Mouse (Mus musculus) ES-Bruce4 (cell line): ENCODE results near the gene Hspb9.

Experiments
- CTCF ChIP-seq: IDR thresholded peaks from one replicate; pipeline ENCODE4 v1.8.1; 2011; ENCODE audit warnings: low read depth, low read length
- EP300 ChIP-seq: IDR thresholded peaks from 2 replicates; pipeline ENCODE4 v1.6.1; 2011; ENCODE audit warnings: low read depth, low read length; ENCODE audit not compliant: insufficient read depth
- POLR2A ChIP-seq: IDR thresholded peaks from one replicate; pipeline ENCODE4 v1.8.1; 2011; ENCODE audit warnings: low read length; ENCODE audit not compliant: insufficient read depth

DNA sequence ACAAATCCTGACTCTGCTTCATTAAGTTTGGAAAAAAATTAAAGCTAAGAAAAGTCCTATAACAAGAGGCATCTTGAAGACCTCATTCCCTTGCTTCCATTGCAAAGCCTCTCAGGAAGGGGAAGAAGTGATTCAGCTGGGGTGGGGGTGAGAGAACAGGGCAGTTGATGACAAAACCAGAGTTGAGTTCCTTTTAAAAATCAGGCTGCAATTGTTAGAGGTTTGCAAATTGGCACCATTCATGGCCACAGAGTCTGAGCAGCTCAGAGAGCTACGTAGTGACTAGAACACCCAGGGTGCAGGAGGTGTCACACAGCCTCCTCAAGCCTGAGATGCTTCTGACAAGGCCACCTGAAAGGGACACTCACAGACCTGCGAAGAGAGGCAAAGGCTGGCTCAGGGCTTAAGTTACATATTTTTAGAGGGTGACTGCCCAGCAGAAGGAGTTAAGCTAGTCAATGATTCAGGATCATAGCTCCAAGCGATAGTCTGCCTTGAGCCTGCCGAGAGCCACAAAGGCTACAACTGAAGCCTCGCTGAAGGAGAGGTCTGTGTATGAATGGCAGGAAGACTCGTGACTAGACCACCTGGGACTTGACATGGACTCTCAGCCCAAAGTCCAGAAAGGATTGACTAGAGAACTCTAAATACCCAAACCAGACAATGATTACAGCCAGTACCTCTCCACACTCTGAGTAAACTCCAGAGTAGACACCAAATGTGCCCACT, 17.0 kb downstream of the Hspb9 start:
- TF ChIP-seq EP300 (no peak), CTCF (no peak), POLR2A (no peak)
